Mouse (Mus musculus) embryo, embryonic 9.5 days (tissue): ENCODE results near the gene Olfr70.

Experiments
- DNase-seq: peaks from one replicate; pipeline ENCODE4 v3.0.0-alpha.2; 2017; ENCODE audit errors: extremely low spot score

Olfr70 gene

GRCm38 (mm10) chr4:43711821-43712220 is 11.2 kb upstream of the Olfr70 start:
- DNase-seq = peak; percentile 74

DNA sequence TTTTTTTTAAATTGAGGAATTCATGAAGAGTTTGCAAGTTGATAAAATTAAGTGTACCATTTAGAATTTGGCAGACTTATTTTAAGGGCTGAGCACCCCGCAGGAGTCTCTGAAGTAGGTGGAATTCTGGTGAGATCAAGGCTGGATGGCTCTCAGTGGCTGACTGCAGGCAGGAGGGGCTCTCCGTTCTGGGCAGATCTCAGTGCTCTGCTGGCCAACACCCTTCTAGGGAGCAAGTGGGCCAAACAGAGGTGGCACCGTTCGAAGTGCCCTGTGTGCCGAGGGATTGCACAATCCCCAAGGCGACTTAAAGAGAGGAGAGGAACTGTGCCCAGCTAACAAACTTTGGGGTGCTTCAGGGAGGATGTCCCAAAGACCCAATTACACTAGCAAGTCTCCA is 9.3 kb upstream of the Olfr70 start, which contains the start of gene Olfr71:
Olfr71 (minus strand) TSS at position 387 of the 400 bp plus-strand sequence.
- no peak for DNase-seq

- no peak for DNase-seq
Observed at GRCm38 (mm10) chr4:43705991-43706390, 5.4 kb upstream of the Olfr70 start.

GRCm38 (mm10) chr4:43703851-43704250 is 3.2 kb upstream of the Olfr70 start:
- no peak for DNase-seq

DNA sequence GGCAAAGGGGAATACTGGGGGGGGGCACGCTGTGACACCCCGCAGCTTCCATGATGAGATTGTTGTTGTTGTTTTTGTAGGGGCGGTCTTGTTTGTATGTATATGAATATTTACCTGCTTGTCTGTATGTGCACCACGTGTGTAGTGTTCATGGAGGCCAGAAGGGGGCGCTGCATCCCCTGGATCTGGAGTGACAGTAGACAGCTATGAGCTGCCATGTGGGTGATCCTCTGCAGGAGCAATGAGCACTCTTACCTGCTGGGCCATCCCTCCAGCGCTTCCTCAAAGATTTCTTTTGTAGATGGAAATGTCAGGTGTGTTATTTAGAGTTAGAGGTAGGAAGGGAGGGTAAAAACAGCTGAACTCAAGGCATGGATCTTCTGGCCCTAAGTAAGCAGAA is 2.8 kb upstream of the Olfr70 start:
- DNase-seq = no peak

- no peak for DNase-seq
Observed at GRCm38 (mm10) chr4:43696561-43696960, 4.0 kb downstream of the Olfr70 start.

- DNase-seq = no peak
Observed at GRCm38 (mm10) chr4:43695249-43695671, 5.3 kb downstream of the Olfr70 start.

DNA sequence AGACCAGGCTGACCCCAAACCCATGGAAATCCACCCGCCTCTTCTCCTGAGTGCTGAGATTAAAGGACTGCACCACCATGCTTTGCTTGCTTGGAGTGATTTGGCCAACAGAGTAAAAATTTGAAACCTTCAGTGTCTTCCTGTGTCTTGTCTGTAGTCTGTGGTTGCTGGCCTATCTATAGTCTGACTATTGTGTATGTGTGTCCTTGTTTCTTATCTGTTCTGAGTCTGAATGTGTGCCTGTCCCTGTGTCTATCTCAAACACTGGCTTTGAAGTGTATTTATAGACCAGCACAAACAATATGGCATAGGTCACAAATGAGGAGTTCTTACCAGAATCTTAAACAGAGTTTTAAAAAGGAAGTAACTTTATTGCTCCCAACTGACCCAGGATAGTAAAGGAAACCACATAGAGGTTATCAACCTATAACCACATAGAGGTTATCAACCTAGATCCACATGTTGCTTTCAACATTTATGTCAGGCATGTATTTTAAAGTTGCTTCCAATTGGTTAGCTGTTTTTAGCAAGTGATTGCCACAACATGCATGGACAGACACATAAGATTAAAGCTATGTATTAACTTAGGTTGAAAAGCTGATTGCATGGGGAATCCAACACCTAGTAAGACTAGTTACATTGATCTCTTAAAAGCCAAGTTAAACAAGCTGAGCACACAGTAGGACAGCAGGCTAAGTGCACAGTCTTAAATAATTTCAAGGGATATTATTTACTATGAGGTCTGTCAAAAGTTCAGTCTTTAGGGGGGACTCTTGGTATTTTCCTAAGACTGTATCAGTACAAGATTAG is 6.0 kb downstream of the Olfr70 start:
- DNase-seq = no peak

GRCm38 (mm10) chr4:43693806-43694241 is 6.8 kb downstream of the Olfr70 start:
- no peak for DNase-seq

DNA sequence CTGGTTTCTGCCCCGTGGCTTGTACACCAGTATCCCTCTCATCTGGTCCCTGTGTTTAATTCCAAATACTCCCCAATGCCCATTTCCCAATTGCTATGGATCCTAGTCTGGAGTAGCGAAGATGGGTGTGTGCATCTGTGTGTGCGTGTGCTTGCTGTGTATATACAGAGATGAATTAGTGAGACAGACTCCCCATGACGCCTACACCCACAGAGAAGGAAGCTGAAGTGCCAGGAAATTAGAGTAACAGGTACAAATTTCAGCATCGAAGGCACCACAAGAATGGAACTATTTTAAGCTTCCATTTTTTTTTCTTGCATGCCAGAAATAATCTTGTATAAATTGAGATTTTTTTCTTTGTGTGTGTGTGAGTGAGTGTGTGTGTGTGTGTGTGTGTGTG is 9.6 kb downstream of the Olfr70 start:
- no peak for DNase-seq

- DNase-seq = no peak
Observed at GRCm38 (mm10) chr4:43690021-43690420, 10.6 kb downstream of the Olfr70 start.

GRCm38 (mm10) chr4:43679416-43680043 is 21.1 kb downstream of the Olfr70 start:
- no peak for DNase-seq

- DNase-seq = no peak
Observed at GRCm38 (mm10) chr4:43678541-43678940, 22.1 kb downstream of the Olfr70 start.

- no peak for DNase-seq
Observed at GRCm38 (mm10) chr4:43675608-43676007, 25.0 kb downstream of the Olfr70 start.

- no peak for DNase-seq
Observed at GRCm38 (mm10) chr4:43674974-43675373, 25.6 kb downstream of the Olfr70 start.

- no peak for DNase-seq
Observed at GRCm38 (mm10) chr4:43673703-43674102, 26.9 kb downstream of the Olfr70 start.

GRCm38 (mm10) chr4:43672070-43672469 is 28.5 kb downstream of the Olfr70 start:
- DNase-seq = peak; percentile 78

DNA sequence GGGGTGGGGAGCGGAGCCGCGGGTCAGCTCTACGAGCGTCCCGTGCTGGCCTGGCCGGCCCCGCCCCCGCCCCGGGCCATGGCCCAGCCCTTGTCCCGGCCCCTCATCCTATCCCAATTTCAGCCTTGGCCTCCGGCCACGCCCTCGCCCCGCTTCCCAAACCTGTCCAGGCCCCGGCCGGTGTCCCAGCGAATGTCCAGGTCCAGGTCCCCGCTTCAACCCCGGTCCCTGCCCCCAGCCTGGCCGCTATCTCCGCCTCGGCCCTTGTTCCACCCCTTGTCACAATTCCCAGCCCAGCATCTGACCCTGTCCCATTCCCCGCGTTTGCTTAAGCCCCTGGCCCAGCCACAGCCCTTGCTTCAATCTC is 31.2 kb downstream of the Olfr70 start:
- DNase-seq = peak; percentile 85

DNA sequence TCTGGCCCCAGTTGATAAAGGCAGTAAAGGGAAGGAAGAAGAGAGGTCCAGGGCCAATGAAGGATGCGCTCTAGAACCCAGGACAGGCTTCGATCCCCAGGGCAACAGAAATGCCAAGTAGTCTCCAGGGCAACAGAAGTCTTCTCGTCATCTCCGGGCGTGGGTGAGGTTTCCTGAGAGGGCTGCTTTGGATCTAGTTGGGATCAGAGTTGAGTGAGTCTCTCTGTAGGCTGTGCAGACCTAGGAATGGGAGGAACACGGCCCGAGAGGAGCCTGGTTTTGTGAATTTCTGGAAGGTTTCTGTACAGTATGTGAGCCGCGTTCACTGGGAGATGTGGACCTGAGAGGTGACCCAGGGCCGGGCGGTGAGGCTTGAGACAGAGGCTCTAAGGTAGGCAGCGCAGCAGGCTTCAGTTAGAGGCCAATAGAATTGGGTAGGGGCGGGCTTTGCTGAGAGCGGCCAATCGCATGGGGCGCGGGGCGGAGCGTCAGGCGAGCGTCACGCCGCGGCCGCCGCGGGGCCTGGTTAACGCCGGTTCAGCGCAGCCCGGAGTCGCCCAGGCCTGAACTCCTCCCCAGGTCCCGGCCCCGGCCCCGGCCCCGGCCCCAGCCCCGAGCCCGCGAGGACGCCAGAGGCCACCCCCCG is 31.7 kb downstream of the Olfr70 start, which contains the start of the genes Tmem8b and Fam221b:
Tmem8b (plus strand) TSS at position 190 of the 646 bp plus-strand sequence.
Fam221b (minus strand) TSS at position 364 of the 646 bp plus-strand sequence.
- peak; percentile 90 for DNase-seq

DNA sequence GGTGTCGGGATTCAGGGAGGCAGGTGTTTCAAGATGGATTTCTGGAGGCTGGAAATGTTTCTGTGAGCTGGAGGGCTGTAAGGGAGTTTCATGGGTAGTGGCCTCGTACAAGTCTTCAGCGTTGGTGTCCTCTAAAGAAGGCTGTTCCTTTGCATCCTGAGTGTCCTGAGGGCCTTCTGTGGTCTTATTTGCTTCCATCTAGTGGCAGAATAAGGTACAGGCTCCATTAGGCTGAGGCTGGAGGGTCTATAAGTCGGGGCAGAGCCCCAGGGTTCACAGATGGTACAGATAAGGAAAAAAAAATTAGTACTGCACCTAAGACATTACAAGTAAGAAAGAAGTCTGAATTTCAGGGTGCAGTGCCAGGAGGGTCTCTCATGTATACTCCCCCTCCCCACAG is 34.2 kb downstream of the Olfr70 start:
- no peak for DNase-seq

- no peak for DNase-seq
Observed at GRCm38 (mm10) chr4:43657146-43657545, 43.5 kb downstream of the Olfr70 start.

- DNase-seq = peak; percentile 94
Observed at GRCm38 (mm10) chr4:43656339-43657109, 44.1 kb downstream of the Olfr70 start, which contains the start of gene Hint2. Hint2 (minus strand) TSS chr4:43656466.
